Mouse (Mus musculus): ENCODE results near the gene 4933428G20Rik.

- TF ChIP-seq POLR2A (IDR thresholded peaks at IDR 0.05; ENCODE audit: low read depth, low read length), result no peak
- no peak for TF ChIP-seq CTCF (IDR thresholded peaks at IDR 0.05; ENCODE audit: extremely low read depth, insufficient read length, insufficient replicate concordance, low read depth, low read length)
Measured at GRCm38 (mm10) chr11:97513066-97513465, 12.9 kb upstream of the 4933428G20Rik start.

Measured in small intestine, adult 2 months (tissue).